Mouse (Mus musculus): ENCODE data around the gene 9930111J21Rik2.
"Not testable (repeated sequence)": the region's sequence is repeated elsewhere in the genome, so short reads cannot be mapped to it uniquely, and the experiment has no call there.

9930111J21Rik2 gene

DNA sequence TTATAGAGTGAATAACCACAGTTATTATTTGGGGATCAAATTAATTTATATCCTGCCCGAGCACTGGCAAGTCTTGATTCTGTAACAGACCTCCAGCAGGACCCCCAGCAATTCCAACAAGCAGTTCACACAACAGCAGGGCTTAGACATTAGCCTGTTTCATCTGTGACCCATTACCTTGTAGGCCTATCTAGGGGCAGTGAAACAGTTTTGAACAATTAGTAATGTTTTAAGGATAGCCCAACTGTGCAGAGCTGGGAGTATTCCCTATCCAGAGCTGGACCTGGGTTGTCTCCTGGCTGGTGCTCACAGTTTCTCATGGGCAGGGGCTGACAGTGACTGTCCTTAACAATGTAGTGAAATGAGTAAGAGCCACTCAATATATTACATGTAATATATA is 26.0 kb upstream of the 9930111J21Rik2 start:
- DNase-seq (ENCODE audit: low read depth, low spot score), result no peak

DNA sequence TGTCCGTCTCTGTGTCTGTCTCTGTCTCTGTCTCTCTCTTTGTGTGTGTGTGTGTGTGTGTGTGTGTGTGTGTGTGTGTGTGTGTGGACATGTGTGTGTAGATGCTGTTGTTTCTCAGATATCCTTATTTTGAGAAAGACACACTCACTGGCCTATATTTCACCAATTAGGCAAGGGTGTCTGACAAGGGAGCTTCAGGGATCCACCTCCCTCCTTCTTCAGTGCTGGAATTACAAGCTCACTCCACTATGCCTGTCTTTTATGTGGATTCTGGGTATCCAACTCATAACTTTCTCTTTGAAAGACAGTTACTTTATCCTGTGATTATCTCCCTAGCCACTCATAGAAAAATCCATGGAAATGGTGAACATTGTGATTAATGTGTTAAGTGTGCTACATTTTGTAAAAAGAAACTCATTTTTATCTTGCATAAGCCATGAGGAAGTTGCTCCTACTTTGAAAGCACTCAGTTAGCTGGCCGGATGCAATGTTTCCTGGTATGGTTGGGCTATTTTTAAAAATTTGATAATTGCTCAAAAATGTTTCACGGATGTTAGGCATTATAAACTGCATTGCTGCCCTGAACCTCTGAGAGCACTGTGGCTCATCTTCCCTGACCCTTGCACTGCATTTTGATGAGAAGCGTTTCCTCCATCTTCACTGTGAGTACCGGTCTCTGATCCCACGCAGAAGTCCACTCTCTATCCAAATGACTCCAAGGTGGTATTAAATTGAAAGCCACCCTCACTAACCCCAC is 25.1 kb upstream of the 9930111J21Rik2 start, which contains the start of gene Ifi47:
TSS of gene Ifi47 (plus strand) at position 587 of the 757 bp plus-strand sequence.
- DNase-seq (ENCODE audit: low read depth, low spot score), result not testable (repeated sequence)

- no peak for DNase-seq (ENCODE audit: low read depth, low spot score)
These were observed 17.3 kb upstream of the 9930111J21Rik2 start for GRCm38 (mm10) chr11:49068358-49068757.

- not testable (repeated sequence) for DNase-seq (ENCODE audit: low read depth, low spot score)
These were observed 12.8 kb upstream of the 9930111J21Rik2 start, which contains the start of gene Tgtp2 for GRCm38 (mm10) chr11:49063713-49064469. Gene Tgtp2, minus strand, starts transcription at chr11:49064206.

GRCm38 (mm10) chr11:49061865-49062264 is 10.8 kb upstream of the 9930111J21Rik2 start:
- not testable (repeated sequence) for DNase-seq (ENCODE audit: low read depth, low spot score)

DNA sequence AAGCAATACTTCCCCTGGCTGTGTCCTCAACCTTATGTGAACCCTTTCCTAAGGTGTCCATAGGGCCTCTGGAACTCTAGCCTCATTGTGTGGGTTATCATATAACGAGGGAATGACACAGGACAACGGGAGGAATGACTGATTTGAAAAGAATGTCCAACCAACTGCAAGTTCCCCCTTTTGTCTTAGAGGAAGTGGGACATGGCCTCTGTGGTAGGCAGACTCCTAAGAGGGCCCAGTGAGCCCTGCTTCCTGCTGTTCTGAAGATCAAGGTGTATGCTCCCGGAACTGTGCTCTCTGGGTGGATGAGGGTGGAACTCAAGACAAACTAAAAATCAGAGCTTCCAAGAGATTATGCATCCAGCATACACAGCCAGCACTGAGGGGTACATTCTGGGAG is 9.0 kb upstream of the 9930111J21Rik2 start:
- DNase-seq (ENCODE audit: low read depth, low spot score), result not testable (repeated sequence)

- DNase-seq (ENCODE audit: low read depth, low spot score), result not testable (repeated sequence)
These were observed 852 bp upstream of the 9930111J21Rik2 start for GRCm38 (mm10) chr11:49051894-49052293.

DNA sequence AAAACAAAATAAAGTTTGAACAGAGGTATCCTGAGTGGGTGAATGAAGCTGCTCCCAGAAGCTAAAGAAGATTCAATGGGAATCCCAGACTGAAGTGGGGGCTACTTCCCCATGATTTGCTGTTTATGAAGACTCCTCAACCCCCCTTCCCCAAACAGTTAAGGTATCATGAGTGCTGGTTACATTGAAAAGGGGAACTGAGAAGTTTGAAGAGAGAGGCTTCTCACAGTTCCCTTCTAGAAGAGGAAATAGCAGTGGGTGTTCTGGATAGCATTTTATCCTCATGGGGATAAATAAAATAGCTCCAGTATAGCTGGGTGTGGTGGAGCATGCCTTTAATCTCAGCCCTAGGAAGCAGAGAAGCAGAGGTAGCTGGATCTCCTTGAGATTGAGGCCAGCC is 978 bp downstream of the 9930111J21Rik2 start:
- not testable (repeated sequence) for DNase-seq (ENCODE audit: low read depth, low spot score)

GRCm38 (mm10) chr11:49012074-49012473 is 39.0 kb downstream of the 9930111J21Rik2 start:
- not testable (repeated sequence) for DNase-seq (ENCODE audit: low read depth, low spot score)

GRCm38 (mm10) chr11:49006785-49007184 is 44.3 kb downstream of the 9930111J21Rik2 start:
- DNase-seq (ENCODE audit: low read depth, low spot score), result not testable (repeated sequence)

GRCm38 (mm10) chr11:49006317-49006716 is 44.7 kb downstream of the 9930111J21Rik2 start:
- not testable (repeated sequence) for DNase-seq (ENCODE audit: low read depth, low spot score)

DNA sequence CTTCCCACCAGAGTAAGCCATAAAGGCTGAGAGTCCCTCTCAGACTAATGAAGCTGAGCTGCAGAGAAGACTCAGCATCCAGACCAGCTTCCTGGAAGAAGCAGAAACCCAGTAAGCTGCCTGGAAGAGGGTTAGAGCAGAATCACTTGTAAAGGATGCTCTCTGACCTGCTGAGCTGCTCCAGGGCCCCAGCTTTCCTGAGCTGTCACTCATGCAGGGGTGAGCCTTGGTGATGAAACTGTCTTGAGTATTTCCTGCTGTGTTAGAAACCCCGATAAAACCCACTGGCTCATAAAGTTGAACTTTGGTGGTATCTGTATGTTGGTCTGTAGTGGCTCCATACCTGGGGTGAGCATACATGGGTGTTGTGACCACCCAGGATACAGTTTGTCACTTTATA is 50.6 kb downstream of the 9930111J21Rik2 start:
- DNase-seq (ENCODE audit: low read depth, low spot score), result not testable (repeated sequence)

DNA sequence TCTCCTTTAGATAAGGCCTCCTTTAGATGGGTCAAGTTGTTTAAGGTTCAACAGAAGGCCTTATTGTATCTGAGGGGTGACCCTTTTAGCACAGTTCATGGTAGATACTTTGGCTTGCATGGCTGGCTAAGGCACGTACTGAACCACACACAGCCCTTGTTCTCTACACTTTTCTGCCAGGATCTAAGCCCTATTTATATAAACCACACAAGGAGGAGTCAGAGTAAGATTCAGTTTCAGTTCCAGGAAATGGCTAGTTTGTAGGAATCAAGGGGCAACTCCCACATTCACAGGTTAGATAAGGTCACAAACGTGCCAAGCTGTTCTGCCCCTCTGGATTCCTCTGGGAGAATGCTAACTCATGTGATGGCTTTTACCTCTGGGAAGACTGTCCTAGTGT is 57.0 kb downstream of the 9930111J21Rik2 start, which contains the start of gene Tgtp1:
TSS of gene Tgtp1 (minus strand) at position 155 of the 400 bp plus-strand sequence.
- not testable (repeated sequence) for DNase-seq (ENCODE audit: low read depth, low spot score)

GRCm38 (mm10) chr11:48993296-48993695 is 57.7 kb downstream of the 9930111J21Rik2 start:
- not testable (repeated sequence) for DNase-seq (ENCODE audit: low read depth, low spot score)

DNA sequence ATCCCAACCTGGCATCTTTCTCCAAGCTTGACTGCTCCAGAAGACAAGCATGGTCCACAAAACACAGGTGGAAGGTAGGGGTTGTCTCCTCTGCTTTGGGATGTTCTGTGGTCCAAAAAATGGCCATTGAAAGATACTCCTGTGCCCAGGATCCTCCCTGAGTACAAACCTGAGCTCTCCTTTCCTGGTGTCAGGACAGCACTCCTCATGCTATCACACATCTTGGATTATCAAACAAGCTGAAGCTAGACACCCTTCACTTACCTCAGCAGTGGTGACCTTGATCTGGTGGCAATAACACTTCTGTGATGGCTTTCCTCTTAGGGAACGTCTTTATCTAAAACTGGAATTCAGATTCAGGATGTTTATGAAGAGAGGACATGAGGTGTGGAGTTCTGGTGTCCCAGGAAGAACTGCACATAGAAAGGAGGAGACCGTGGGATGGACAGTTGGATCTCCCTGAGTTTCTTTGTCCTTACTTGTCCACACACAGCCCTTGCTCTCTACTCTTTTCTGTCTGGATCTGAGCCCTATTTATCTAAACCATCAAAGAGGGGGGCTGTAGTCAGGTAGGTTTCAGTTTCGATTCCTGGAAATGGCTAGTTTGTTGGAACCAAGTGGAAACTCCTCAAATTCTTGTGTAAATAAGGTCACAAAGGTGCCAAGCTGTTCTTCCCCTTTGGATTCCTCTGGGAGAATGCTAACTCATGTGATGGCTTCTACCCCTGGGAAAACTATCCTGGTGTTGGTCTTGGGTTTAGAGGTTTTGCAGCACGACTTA is 59.1 kb downstream of the 9930111J21Rik2 start, which contains the start of gene Gm12185:
TSS of gene Gm12185 (minus strand) at position 487 of the 781 bp plus-strand sequence.
- DNase-seq (ENCODE audit: low read depth, low spot score), result not testable (repeated sequence)

- not testable (repeated sequence) for DNase-seq (ENCODE audit: low read depth, low spot score)
These were observed 61.1 kb downstream of the 9930111J21Rik2 start for GRCm38 (mm10) chr11:48989981-48990380.

- not testable (repeated sequence) for DNase-seq (ENCODE audit: low read depth, low spot score)
These were observed 62.8 kb downstream of the 9930111J21Rik2 start for GRCm38 (mm10) chr11:48988219-48988618.

GRCm38 (mm10) chr11:48982848-48983247 is 68.2 kb downstream of the 9930111J21Rik2 start:
- DNase-seq (ENCODE audit: low read depth, low spot score), result not testable (repeated sequence)

DNA sequence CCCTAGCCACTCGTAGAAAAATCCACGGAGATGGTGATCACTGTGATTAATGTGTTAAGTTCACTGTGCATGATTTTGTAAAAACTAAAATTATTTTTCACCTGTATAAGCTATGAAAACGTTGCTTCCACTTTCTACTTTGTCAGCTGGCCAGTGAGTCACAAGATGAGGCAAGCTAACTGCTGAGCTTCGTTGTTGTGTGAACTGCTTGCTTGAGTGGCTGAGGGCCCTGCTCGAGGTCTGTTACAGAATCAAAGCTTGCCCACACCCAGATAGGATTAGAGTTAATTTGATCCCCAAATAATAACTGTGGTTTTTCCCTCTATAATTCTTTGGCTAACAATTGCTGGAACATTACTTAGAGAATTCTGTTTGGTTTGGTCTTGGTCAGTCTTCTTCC is 71.0 kb downstream of the 9930111J21Rik2 start:
- not testable (repeated sequence) for DNase-seq (ENCODE audit: low read depth, low spot score)

- DNase-seq (ENCODE audit: low read depth, low spot score), result not testable (repeated sequence)
These were observed 71.8 kb downstream of the 9930111J21Rik2 start, which contains the start of gene 9930111J21Rik1 for GRCm38 (mm10) chr11:48979251-48979650. Gene 9930111J21Rik1, minus strand, starts transcription at chr11:48979398.
